Mouse (Mus musculus) NIH3T3 (cell line): ENCODE measurements around the gene Nosip.
A peak's percentile ranks its signal among the peaks of the same experiment; 100 is the strongest.

Source experiments
- DNase-seq: peaks from one replicate; pipeline ENCODE4 v3.0.0-alpha.2; 2012; ENCODE audit warnings: low read depth

Gene Nosip

GRCm38 (mm10) chr7:45035631-45036030 lies 26.6 kb upstream of the Nosip start:
- DNase-seq, result peak; percentile 85

GRCm38 (mm10) chr7:45036702-45037101 lies 25.5 kb upstream of the Nosip start:
- no peak for DNase-seq

GRCm38 (mm10) chr7:45037720-45038361 lies 24.4 kb upstream of the Nosip start:
- DNase-seq, result peak; percentile 76

- no peak for DNase-seq
Measured at GRCm38 (mm10) chr7:45038411-45038810, 23.8 kb upstream of the Nosip start.

- no peak for DNase-seq
Measured at GRCm38 (mm10) chr7:45040851-45041250, 21.4 kb upstream of the Nosip start.

GRCm38 (mm10) chr7:45043307-45043706 lies 18.9 kb upstream of the Nosip start:
- no peak for DNase-seq

- DNase-seq, result no peak
Measured at GRCm38 (mm10) chr7:45045741-45046140, 16.5 kb upstream of the Nosip start.

GRCm38 (mm10) chr7:45046853-45047350 lies 15.3 kb upstream of the Nosip start:
- no peak for DNase-seq

- no peak for DNase-seq
Measured at GRCm38 (mm10) chr7:45047491-45047890, 14.7 kb upstream of the Nosip start.

- DNase-seq, result peak; percentile 26
Measured at GRCm38 (mm10) chr7:45048001-45048890, 14.0 kb upstream of the Nosip start.

GRCm38 (mm10) chr7:45048923-45049657 lies 13.1 kb upstream of the Nosip start:
- DNase-seq, result no peak

GRCm38 (mm10) chr7:45050945-45051600 lies 11.2 kb upstream of the Nosip start:
- peak; percentile 84 for DNase-seq

GRCm38 (mm10) chr7:45051601-45051974 lies 10.6 kb upstream of the Nosip start:
- DNase-seq, result no peak

- DNase-seq, result peak; percentile 62
Measured at GRCm38 (mm10) chr7:45052181-45052861, 9.9 kb upstream of the Nosip start.

GRCm38 (mm10) chr7:45052862-45053116 lies 9.4 kb upstream of the Nosip start, which contains the start of gene Prr12:
Gene Prr12, minus strand, starts transcription at chr7:45052881.
- no peak for DNase-seq

- DNase-seq, result peak; percentile 85
Measured at GRCm38 (mm10) chr7:45053117-45053930, 8.9 kb upstream of the Nosip start.

GRCm38 (mm10) chr7:45053931-45054510 lies 8.2 kb upstream of the Nosip start:
- peak; percentile 97 for DNase-seq

GRCm38 (mm10) chr7:45056329-45056971 lies 5.8 kb upstream of the Nosip start:
- no peak for DNase-seq

GRCm38 (mm10) chr7:45056972-45057348 lies 5.3 kb upstream of the Nosip start:
- DNase-seq, result no peak
